Mouse (Mus musculus): ENCODE data around the gene 9530068E07Rik.

DNA sequence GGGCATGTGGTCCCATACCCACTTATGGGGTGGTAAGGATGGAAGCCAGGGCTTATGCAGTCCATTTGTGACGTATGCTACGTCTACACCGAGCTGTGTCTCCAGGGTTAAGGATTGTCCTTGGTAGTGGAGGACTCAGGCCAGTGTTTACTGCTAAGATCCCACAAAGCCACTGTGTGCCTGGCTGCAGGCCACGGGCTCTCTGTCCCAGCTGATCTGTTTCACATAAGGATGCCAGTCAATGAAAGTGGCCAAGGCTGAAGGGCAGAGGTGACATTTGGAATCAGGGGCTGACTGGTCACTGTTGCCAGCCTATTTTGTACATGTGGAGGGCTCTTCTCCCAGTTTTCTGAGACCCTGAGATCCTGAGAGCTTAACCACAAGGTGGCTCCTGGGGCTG is 18.6 kb upstream of the 9530068E07Rik start:
- TF ChIP-seq POLR2A (IDR thresholded peaks at IDR 0.05; ENCODE audit: insufficient read length, low read depth): no peak
- TF ChIP-seq MYOG (IDR thresholded peaks at IDR 0.05; ENCODE audit: control insufficient read depth in 1 of 3, insufficient read depth in 1 of 3, insufficient read length in 2 of 3, low read depth in 2 of 3): no peak
- TF ChIP-seq MYOD1 (IDR thresholded peaks at IDR 0.05; ENCODE audit: control insufficient read depth in 1 of 3, insufficient read length in 2 of 3, low read depth in 2 of 3): no peak
- TF ChIP-seq USF1 (IDR thresholded peaks at IDR 0.05; ENCODE audit: low read depth): no peak
